Mouse (Mus musculus) adrenal gland, adult 2 months (tissue): ENCODE results near the gene Fuom. TPM values are rescaled to one million over a fixed set of nuclear protein-coding genes. Genes with fewer than 3 reads are reported as not detected.
A peak's percentile ranks its signal among the peaks of the same experiment; 100 is the strongest.

Experiments
- DNase-seq: peaks from one replicate; pipeline ENCODE4 v3.0.0; 2021
- polyA plus RNA-seq: library from polyadenylated mRNA; depleted of rRNA; stranded (reverse); fragments of >200 nt; gene quantifications from 2 replicates; pipeline ENCODE4 v1.2.3, GENCODE M21; 2012; rRNA removed
- total RNA-seq, 2 experiments: library from RNA; stranded (reverse); gene quantifications; 2 replicates each; pipeline ENCODE4 v1.2.3; 2021

Fuom gene
- total and polyA plus RNA-seq, 3 experiments: 61.9 to 89.3 (median 72.5) TPM

GRCm38 (mm10) chr7:140057413-140058407, 44.5 kb downstream of the Fuom start:
- peak; percentile 43 for DNase-seq

DNA sequence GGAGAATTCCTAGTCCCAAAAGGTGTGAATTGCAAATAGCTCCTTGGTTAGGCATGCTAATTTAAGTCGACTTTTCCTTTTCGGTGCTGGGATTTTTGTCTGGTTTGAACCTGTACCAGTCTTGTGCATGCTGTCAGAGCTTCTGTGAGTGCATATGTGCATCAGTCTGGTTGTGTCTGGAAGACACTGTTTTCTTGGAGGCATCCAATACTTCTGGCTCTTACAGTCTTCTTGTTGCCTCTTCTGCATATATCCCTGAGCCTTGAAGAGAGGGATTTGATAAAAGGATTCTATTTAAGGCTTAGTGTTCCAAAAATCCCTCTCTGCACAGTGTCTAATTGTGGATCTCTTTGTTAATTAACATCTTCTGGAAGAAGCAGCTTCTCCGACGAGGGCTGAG, 48.1 kb downstream of the Fuom start:
- no peak for DNase-seq

DNA sequence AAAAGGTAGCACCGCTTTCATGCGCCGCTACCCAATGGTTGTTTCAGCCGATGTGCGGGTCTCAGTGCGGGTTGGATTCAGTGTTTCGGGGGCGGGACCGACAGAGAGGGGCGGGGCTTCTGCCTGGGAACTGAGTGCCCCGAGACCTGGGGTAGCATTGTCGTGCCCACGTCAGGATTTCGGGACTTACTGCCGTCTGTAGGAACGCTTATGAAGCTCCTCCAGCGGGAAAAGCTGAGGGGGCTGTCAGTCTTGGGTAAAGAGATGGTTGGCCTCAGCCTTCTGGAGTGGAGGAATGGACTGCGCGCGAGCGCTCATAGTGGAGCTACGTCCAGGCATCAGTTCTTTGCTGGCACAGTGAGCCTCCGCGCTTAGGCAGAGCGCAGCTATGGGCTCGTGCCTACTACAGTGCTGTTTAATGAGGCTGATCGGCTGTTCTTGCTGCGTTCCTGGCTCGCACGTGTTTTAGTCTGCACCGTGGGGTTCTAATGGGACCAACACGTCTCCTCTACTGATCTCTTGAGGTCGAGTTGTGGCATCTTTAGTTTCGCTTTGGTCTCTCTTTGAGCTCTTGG, 53.0 kb downstream of the Fuom start:
- peak; percentile 53 for DNase-seq

DNA sequence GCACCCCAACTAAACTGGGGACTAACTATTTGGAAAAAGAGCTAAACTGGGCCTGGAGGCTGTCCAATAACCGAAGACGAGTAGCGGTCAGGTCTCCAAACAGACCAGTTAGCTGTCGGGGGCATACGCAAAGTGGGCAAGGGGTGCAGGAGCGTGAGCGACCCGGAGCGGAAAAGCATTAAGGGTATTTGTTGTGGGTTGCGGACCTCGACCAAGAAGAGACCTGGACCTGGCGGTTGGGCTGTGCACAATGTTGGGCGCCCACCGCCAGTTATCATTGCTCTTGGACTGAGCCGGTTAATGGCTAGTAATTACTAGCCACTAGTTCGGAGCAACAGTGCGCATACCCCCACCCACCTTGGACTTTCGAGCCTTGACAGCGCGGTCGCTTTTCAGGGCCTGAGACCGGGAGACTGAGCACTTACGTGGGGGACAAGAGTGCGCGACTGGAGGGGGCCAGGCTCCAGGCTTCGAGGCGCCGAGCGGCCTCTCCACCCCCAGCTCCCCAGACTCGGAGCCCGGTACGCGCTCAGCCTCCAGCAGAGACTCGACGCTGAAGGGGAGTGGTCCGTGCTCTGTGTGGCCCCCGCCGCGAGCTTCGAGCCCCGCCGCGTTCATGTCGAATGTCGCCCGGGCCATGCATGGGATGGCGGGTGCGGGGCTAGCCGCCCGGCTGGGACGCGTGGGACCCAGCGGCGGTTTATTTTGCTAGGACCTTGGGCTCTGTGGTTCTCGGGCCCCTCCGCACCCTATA, 53.7 kb downstream of the Fuom start, which contains the start of gene Msx3:
Gene Msx3 (minus strand): TSS at position 729 of the 754 bp plus-strand sequence.
- DNase-seq: peak; percentile 14

- DNase-seq: peak; percentile 24
Observed at GRCm38 (mm10) chr7:140047811-140048311, 54.4 kb downstream of the Fuom start.

Other genes starting within 250 kb of the Fuom start
- gene Kndc1, start 207.7 kb downstream of the Fuom start, total RNA-seq: under 1 TPM; 0.59 to 0.66 TPM
- gene Kndc1, start 207.7 kb downstream of the Fuom start, polyA plus RNA-seq: 0.53 and 0.54 TPM in 2 replicates
- gene Utf1, start 158.7 kb downstream of the Fuom start, total RNA-seq: not detected
- 0.10 and 0.22 TPM in 2 replicates for gene Utf1, start 158.7 kb downstream of the Fuom start, polyA plus RNA-seq
- not detected for gene 6430531B16Rik, start 123.7 kb downstream of the Fuom start, total RNA-seq
- gene 6430531B16Rik, start 123.7 kb downstream of the Fuom start, polyA plus RNA-seq: 0.19 and 0.80 TPM in 2 replicates
- gene Adam8, start 109.9 kb downstream of the Fuom start, total RNA-seq: 1 to 10 TPM; 1.9 to 3.3 TPM
- gene Adam8, start 109.9 kb downstream of the Fuom start, polyA plus RNA-seq: 3.4 and 3.5 TPM in 2 replicates
- gene Zfp511, start 66.0 kb downstream of the Fuom start, total RNA-seq: 10 to 100 TPM; 22.2 to 23.7 TPM
- 49.2 and 63.9 TPM in 2 replicates for gene Zfp511, start 66.0 kb downstream of the Fuom start, polyA plus RNA-seq
- gene Tubgcp2, start 65.8 kb downstream of the Fuom start, total RNA-seq: 10 to 100 TPM; 26.6 to 26.8 TPM
- gene Tubgcp2, start 65.8 kb downstream of the Fuom start, polyA plus RNA-seq: 13.5 and 16.4 TPM in 2 replicates
- not detected for gene Msx3, start 53.4 kb downstream of the Fuom start, total RNA-seq
- not detected in 2 replicates for gene Msx3, start 53.4 kb downstream of the Fuom start, polyA plus RNA-seq
- gene Caly, start 19.9 kb downstream of the Fuom start, total RNA-seq: 1 to 10 TPM; 5.7 to 5.9 TPM
- 13.9 and 21.2 TPM in 2 replicates for gene Caly, start 19.9 kb downstream of the Fuom start, polyA plus RNA-seq
- not detected for gene Prap1, start 9.0 kb downstream of the Fuom start, total RNA-seq
- not detected in 2 replicates for gene Prap1, start 9.0 kb downstream of the Fuom start, polyA plus RNA-seq
- 10 to 100 TPM; 19.4 to 22.6 TPM for gene Paox, start 13.4 kb upstream of the Fuom start, total RNA-seq
- 14.9 and 18.9 TPM in 2 replicates for gene Paox, start 13.4 kb upstream of the Fuom start, polyA plus RNA-seq
- gene Echs1, start 14.0 kb upstream of the Fuom start, total RNA-seq: 100 to 1,000 TPM; 395 to 540 TPM
- gene Echs1, start 14.0 kb upstream of the Fuom start, polyA plus RNA-seq: 136 and 147 TPM in 2 replicates
- gene Mtg1, start 35.1 kb upstream of the Fuom start, total RNA-seq: 10 to 100 TPM; 27.4 to 38.2 TPM
- gene Mtg1, start 35.1 kb upstream of the Fuom start, polyA plus RNA-seq: 19.0 and 22.6 TPM in 2 replicates
- 1 to 10 TPM in 1 of 2 experiments, under 1 TPM in 1; 0.55 to 1.2 TPM for gene Sprn, start 52.4 kb upstream of the Fuom start, total RNA-seq
- 0.99 and 2.4 TPM in 2 replicates for gene Sprn, start 52.4 kb upstream of the Fuom start, polyA plus RNA-seq
- gene Olfr522, start 62.3 kb upstream of the Fuom start, total RNA-seq: not detected
- gene Olfr522, start 62.3 kb upstream of the Fuom start, polyA plus RNA-seq: not detected in 2 replicates
- not detected for gene Olfr523, start 70.8 kb upstream of the Fuom start, total RNA-seq
- not detected in 2 replicates for gene Olfr523, start 70.8 kb upstream of the Fuom start, polyA plus RNA-seq
- not detected for gene Olfr524, start 103.5 kb upstream of the Fuom start, total RNA-seq
- not detected in 2 replicates for gene Olfr524, start 103.5 kb upstream of the Fuom start, polyA plus RNA-seq
- gene Cd163l1, start 115.8 kb upstream of the Fuom start, total RNA-seq: not detected
- 0.08 TPM in 1 of 2 replicates, not detected in the other for gene Cd163l1, start 115.8 kb upstream of the Fuom start, polyA plus RNA-seq
- not detected for gene 5830411N06Rik, start 144.8 kb upstream of the Fuom start, total RNA-seq
- gene 5830411N06Rik, start 144.8 kb upstream of the Fuom start, polyA plus RNA-seq: not detected in 2 replicates
- not detected for gene Olfr525, start 218.4 kb upstream of the Fuom start, total RNA-seq
- not detected in 2 replicates for gene Olfr525, start 218.4 kb upstream of the Fuom start, polyA plus RNA-seq
- gene Olfr527, start 231.6 kb upstream of the Fuom start, total RNA-seq: not detected
- gene Olfr527, start 231.6 kb upstream of the Fuom start, polyA plus RNA-seq: 0.11 TPM in 1 of 2 replicates, not detected in the other